Mouse (Mus musculus) urinary bladder, postnatal 4 days (tissue): ENCODE results near the gene Fnbp1.

Experiments used
- DNase-seq, 2 experiments: peaks; one replicate each; pipeline ENCODE4 v3.0.0; 2021 to 2022; ENCODE audit warnings: low spot score in 2 of 2

Gene Fnbp1

GRCm38 (mm10) chr2:31096119-31096518, 45.7 kb downstream of the Fnbp1 start:
- no peak for DNase-seq

DNA sequence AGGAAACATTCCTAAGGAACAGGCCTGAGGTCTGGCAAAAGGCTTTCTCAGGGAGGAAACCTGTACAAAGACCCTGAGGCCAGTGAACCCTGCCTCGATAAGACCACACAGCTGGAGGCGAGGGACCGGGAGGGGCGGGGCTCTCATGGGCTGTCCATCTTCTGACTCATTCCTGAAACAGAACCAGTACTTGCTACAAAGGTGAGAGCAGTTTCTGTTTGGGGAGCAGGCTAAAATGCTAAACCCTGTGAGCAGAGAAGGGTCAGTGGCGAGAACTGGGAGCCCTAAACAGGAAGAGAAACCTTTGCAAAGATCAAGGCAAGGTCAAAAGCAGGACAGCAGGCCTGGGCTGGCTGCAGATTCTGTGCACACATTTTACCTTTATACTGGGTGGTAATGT, 47.2 kb downstream of the Fnbp1 start:
- DNase-seq: no peak

- no peak for DNase-seq
Observed at GRCm38 (mm10) chr2:31092939-31093338, 48.9 kb downstream of the Fnbp1 start.

- no peak for DNase-seq
Observed at GRCm38 (mm10) chr2:31091182-31091581, 50.6 kb downstream of the Fnbp1 start.

DNA sequence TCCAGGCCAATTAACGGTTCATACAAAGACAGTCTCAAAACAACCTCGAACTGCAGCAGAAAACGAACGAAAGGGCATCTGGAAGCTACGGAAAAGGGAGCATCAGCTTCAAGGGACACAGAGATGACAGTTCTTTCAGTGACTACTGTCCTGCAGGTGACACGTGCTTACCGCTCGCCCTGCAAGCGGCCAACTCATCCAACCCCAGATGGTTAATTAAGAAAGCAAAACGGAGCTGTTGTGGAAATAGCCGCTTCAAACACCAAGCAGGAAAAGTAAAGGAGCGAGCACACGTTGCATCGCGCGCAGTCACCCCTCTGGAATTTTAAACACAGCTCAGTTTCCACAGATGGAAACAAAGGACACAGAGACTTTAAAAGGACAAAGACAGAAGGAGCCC, 52.2 kb downstream of the Fnbp1 start:
- DNase-seq: no peak

GRCm38 (mm10) chr2:31088871-31089270, 52.9 kb downstream of the Fnbp1 start:
- no peak for DNase-seq

DNA sequence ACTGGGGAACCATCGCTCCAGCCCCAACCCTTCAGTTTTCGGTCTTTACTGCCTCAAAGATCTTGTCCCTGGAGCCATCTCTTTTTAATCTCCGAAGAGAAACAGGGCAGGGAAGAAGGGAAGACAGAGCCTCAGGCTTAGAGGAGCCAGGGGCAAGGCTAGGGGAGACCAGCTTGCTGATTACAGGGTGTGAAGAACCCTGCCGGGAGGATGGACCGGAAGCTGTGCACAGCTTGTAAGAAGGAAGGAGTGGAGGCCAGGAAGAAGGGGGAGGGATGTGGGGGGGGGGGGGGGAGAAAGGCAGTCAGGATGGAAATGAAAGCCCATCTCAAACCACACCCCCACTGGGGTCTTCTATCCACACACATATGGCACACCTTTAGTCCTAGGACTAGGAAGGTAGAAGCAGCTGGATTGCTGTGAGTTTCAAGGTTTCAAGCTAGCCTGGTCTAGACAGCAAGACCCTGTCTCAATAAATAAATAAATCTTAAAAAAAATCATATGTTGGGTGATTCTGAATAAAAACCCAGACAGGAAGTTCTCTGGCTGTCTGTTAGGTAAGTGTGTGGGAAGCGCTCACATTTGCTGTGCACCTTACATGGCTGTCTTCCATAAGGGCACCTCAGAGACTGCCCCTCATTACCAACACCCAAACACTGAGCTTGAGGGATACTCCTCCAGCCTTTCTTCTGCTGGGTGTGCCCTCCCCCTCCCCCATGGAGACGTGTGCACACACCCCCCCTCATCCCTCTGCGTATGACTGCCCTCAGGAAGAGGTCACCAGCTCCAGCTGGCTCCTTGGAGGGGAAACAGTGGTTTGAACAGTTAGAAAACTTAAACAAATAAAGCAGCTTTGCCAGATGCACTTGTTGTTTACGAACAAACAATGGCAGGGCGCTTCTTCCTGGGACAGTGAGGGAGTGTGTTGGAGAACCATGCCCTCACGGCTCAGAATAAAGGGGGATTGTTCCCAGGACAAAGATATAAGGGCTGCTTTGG, 53.8 kb downstream of the Fnbp1 start:
- DNase-seq: no peak

DNA sequence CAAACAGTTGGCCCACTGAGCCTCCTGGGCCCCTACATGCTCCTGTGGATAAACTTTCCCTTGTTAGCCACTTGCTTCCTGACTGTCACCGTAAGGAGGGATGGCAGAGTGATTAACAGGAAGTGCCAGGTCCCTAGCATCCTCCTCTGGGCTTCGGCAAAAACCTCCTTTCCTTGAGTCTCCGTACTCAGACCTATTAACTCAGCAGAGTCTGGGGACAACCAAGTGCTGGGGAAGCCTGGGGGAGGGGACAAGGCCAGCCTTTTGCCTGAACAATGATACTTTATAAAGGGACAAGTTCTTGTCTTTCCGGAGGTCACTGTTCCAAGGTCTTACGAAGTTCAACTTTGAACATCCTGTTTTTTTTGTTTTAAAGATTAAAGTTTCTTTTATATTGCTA, 54.7 kb downstream of the Fnbp1 start:
- no peak for DNase-seq

- DNase-seq: no peak
Observed at GRCm38 (mm10) chr2:31086543-31086942, 55.3 kb downstream of the Fnbp1 start.

GRCm38 (mm10) chr2:31084169-31084850, 57.5 kb downstream of the Fnbp1 start:
- DNase-seq: no peak

- DNase-seq: no peak
Observed at GRCm38 (mm10) chr2:31083372-31083771, 58.4 kb downstream of the Fnbp1 start.

- no peak for DNase-seq
Observed at GRCm38 (mm10) chr2:31082639-31083038, 59.2 kb downstream of the Fnbp1 start.

DNA sequence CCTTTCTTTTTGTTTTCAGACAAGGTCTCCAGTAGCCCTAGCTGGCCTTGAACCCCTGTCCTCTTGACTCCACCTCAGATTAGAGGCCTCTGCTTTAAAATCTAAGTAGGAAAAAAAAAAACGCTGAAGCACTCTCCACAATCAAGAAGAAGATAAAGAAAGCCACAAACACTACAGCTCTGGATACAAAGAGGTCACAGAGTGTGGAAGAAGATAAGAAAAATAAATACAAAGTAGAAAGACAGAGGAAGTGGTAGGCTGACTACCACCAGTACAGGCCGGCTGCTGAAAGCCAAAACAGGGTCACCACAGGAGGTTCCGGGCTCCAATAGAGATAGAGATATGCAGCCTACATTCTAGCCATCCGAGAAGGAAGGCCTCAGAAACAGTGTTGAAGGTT, 60.5 kb downstream of the Fnbp1 start:
- no peak for DNase-seq

GRCm38 (mm10) chr2:31079117-31079516, 62.7 kb downstream of the Fnbp1 start:
- no peak for DNase-seq

DNA sequence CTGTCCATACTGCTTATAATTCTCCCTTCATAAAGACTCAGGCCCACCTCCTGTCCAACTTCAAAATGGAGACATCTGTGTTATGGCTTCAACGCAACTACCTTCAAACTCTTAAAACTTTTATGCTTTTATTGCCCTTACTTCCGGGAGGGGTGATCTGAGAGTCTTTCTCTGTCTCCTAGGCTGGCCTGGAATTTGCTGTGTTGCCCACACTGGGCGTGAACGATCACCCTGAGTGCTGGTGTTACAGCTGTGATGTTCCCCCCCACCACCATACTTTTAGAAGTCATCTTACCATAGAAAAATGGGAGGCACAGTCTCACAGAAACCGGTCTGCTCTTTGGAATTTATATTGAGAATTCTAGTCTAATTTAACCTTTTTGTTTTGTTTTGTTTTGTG, 64.2 kb downstream of the Fnbp1 start:
- no peak for DNase-seq

- DNase-seq: no peak
Observed at GRCm38 (mm10) chr2:31076351-31077140, 65.3 kb downstream of the Fnbp1 start.

GRCm38 (mm10) chr2:31075836-31076235, 66.0 kb downstream of the Fnbp1 start:
- DNase-seq: no peak

DNA sequence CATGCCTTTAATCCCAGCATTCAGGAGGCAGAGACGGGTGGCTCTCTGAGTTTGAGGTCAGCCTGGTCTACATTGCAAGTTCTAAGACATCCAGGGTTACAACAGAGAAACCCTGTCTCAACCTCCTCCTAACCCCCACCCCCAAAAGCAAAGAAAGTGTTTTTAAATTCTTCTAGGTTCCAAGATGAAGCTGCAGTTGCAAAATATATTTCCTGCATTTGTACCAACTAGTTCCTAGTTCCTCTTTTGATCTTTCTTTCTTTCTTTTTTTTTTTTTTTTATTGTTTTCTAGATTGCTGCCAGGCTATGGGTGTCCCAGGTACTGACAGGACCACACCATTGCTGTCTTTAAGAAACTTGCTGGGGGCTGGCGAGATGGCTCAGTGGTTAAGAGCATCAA, 66.6 kb downstream of the Fnbp1 start:
- no peak for DNase-seq

DNA sequence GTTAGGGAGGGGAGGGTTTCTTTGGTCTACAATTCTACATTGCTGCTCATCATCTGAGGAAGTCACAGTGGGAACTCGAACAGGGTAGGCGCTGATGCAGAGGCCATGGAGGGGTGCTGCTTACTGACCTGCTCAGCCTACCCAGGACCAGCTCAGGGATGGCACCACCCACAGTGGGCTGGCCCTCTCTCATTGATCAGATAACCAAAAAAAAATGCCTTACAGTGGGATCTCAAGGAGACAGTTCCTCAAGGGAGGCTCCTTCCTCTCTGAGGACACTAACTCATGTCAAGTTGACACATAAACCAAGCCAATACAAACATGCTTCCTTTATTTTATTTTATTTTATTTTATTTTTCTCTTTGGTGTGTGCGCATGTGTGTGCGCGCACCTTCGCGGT, 72.3 kb downstream of the Fnbp1 start:
- no peak for DNase-seq

- no peak for DNase-seq
Observed at GRCm38 (mm10) chr2:31069114-31069445, 72.7 kb downstream of the Fnbp1 start.

DNA sequence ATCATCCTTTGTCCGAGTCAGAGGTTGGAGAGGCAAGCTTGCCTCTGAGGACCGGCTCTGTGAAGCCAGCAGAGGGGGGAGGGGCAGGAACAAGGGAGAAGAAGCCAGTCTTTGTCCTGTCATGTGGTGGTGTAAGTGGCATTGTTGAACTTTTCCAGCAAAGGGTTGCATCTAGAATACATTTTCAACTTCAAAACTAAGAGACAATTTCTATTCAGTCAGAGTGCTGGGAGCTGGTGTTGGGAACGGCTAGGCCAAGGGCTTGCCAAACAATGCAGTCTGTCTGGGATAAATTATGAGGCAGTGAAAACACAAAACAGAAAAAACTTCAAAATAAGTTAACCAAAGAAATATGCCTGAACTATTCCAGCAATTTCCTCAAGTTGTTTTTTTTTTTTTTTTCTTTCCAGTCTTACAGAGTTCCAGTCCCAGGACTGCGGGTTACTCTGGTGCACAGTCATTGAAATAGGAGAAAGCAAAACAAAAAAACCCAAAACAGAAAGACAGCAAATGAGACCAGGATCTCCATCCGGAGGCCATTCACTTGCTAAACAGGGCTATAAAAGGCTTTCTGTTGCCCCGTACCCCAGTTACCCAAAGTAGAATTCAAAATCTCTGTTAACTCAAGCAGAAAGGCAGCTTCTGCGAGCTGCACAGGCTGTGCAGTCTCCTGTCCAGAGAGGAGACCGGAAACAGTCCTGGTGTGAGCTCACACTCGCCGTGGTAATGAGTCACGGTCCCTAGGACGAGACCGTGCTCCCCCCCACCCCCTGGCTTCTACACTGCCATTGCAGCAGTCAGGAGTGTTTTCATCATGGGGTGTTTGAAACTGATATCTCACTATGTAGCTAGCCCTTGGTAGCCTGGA, 73.3 kb downstream of the Fnbp1 start:
- no peak for DNase-seq
